Comparison of ENCODE assay signal across 25 mouse cellular contexts in the genomic region with DNA sequence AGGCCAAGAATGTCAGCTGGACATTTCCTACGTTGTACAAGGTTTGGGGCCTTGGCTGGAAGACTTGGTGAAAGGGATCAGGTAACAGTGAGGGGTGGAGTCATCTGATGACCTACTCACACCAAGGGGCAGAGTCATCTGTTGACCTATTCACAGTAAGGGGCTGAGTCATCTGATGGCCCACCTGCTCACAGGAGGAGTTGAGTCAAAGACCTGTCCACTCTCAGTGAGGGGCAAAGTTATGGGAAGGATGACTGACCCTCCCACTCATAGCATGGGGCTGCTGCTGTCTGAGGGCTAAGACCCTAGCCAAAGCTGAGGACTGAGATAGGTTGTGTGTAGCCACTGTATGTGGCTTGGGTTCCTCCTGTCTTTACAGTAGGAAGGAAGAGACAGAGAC.
"Had no signal": no experiment of that assay in that cellular context is flagged by ENCODE, and none has a peak within 500 bp of the region (broad histone marks: within the 10 kb centered on the region; RNA-seq: fewer than 3 reads in every experiment).

No protein-coding gene starts in this region.

- H3K9me3 ChIP-seq: heart, embryonic 13.5 days; heart, embryonic 15.5 days; hindbrain, embryonic 13.5 days; hindbrain, embryonic 15.5 days; liver, embryonic 13.5 days had no signal

- H3K4me3 ChIP-seq: gastrocnemius, adult 2 months; heart, adult 2 months; heart, embryonic 13.5 days; heart, embryonic 15.5 days; hindbrain, embryonic 13.5 days; hindbrain, embryonic 15.5 days; layer of hippocampus, adult 2 months; left cerebral cortex, adult 2 months; liver, embryonic 13.5 days had no signal

- H3K36me3 ChIP-seq: heart, embryonic 13.5 days; heart, embryonic 15.5 days; hindbrain, embryonic 13.5 days; hindbrain, embryonic 15.5 days; liver, embryonic 13.5 days had no signal

- ATAC-seq: hindbrain, postnatal 0 days; intestine, embryonic 16.5 days had no signal

- H3K4me2 ChIP-seq: heart, embryonic 11.5 days; heart, embryonic 13.5 days; heart, embryonic 15.5 days; hindbrain, embryonic 13.5 days; hindbrain, embryonic 15.5 days; liver, embryonic 11.5 days; liver, embryonic 13.5 days had no signal

- H3K4me1 ChIP-seq: heart, embryonic 13.5 days; heart, embryonic 15.5 days; hindbrain, embryonic 13.5 days; hindbrain, embryonic 15.5 days; liver, embryonic 13.5 days had no signal

- H3K27ac ChIP-seq: gastrocnemius, adult 2 months; heart, adult 2 months; heart, embryonic 13.5 days; heart, embryonic 15.5 days; hindbrain, embryonic 13.5 days; hindbrain, embryonic 15.5 days; hindbrain, postnatal 0 days; layer of hippocampus, adult 2 months; left cerebral cortex, adult 2 months; liver, embryonic 13.5 days had no signal

- DNase-seq: gastrocnemius, adult 2 months; gastrocnemius, postnatal 14 days; gastrocnemius, postnatal 36 days; heart, adult 11 months; heart, adult 2 months; heart, postnatal 14 days; heart, postnatal 36 days; kidney, adult 11 months; kidney, adult 8-10 months; kidney, postnatal 10 days; kidney, postnatal 25 days; kidney, postnatal 4 days; left cerebral cortex, postnatal 4 days; liver; liver, embryonic 13.5 days had no signal

- H3K27me3 ChIP-seq: heart, embryonic 13.5 days; heart, embryonic 15.5 days; hindbrain, embryonic 13.5 days; hindbrain, embryonic 15.5 days; liver, embryonic 13.5 days had no signal

- H3K9ac ChIP-seq: heart, embryonic 13.5 days; heart, embryonic 15.5 days; hindbrain, embryonic 13.5 days; hindbrain, embryonic 15.5 days; liver, embryonic 13.5 days had no signal
